Mouse (Mus musculus) common myeloid progenitor, adult 5-6 weeks (primary cell): ENCODE measurements at regions not wholly inside any gene's neighbourhood (a gene's known extent, or its start where the extent isn't known, plus 50 kb on each side); places are given as distances from the start of the nearest gene placed in this dataset.

Source experiments
- ATAC-seq: replicated peaks from 2 replicates; pipeline ENCODE4 v1.8.0; 2016; ENCODE audit warnings: low read depth, mild to moderate bottlenecking, moderate TSS enrichment, inconsistent platforms; ENCODE audit not compliant: poor library complexity, severe bottlenecking

- ATAC-seq, result no peak
Measured at GRCm38 (mm10) chr8:82702044-82702443, 71.9 kb downstream of the Zfp330 start.

- peak; percentile 62 for ATAC-seq
Measured at GRCm38 (mm10) chr8:82700471-82700870, 73.5 kb downstream of the Zfp330 start.

GRCm38 (mm10) chr8:82699221-82699620, 74.7 kb downstream of the Zfp330 start:
- ATAC-seq, result no peak

GRCm38 (mm10) chr8:82698071-82698470, 75.9 kb downstream of the Zfp330 start:
- ATAC-seq, result no peak

- ATAC-seq, result no peak
Measured at GRCm38 (mm10) chr8:82693086-82693485, 80.9 kb downstream of the Zfp330 start.

- ATAC-seq, result peak; percentile 78
Measured at GRCm38 (mm10) chr8:82689322-82689721, 84.6 kb downstream of the Zfp330 start.

- ATAC-seq, result no peak
Measured at GRCm38 (mm10) chr8:82685966-82686365, 88.0 kb downstream of the Zfp330 start.

GRCm38 (mm10) chr8:82678793-82679192, 95.2 kb downstream of the Zfp330 start:
- ATAC-seq, result no peak

- no peak for ATAC-seq
Measured at GRCm38 (mm10) chr8:82677781-82678180, 96.2 kb downstream of the Zfp330 start.

- no peak for ATAC-seq
Measured at GRCm38 (mm10) chr8:82669241-82669640, 104.7 kb downstream of the Zfp330 start.

GRCm38 (mm10) chr8:82665131-82665530, 108.8 kb downstream of the Zfp330 start:
- no peak for ATAC-seq

GRCm38 (mm10) chr8:82640502-82640901, 133.5 kb downstream of the Zfp330 start:
- ATAC-seq, result no peak

GRCm38 (mm10) chr8:82630486-82630885, 143.5 kb downstream of the Zfp330 start:
- ATAC-seq, result no peak

GRCm38 (mm10) chr8:82623791-82624431, 150.0 kb downstream of the Zfp330 start:
- peak; percentile 74 for ATAC-seq

GRCm38 (mm10) chr8:82618668-82619067, 155.3 kb downstream of the Zfp330 start:
- ATAC-seq, result no peak

- ATAC-seq, result no peak
Measured at GRCm38 (mm10) chr8:82601556-82601955, 172.4 kb downstream of the Zfp330 start.

GRCm38 (mm10) chr8:82573434-82573833, 170.4 kb upstream of the Il15 start:
- no peak for ATAC-seq

GRCm38 (mm10) chr8:82538121-82538520, 135.1 kb upstream of the Il15 start:
- no peak for ATAC-seq

- ATAC-seq, result peak; percentile 66
Measured at GRCm38 (mm10) chr8:82529153-82529552, 126.1 kb upstream of the Il15 start.

GRCm38 (mm10) chr8:82523866-82524265, 120.8 kb upstream of the Il15 start:
- ATAC-seq, result no peak

GRCm38 (mm10) chr8:82498496-82498895, 95.5 kb upstream of the Il15 start:
- ATAC-seq, result no peak

- no peak for ATAC-seq
Measured at GRCm38 (mm10) chr8:82477856-82478255, 74.8 kb upstream of the Il15 start.

GRCm38 (mm10) chr8:82477426-82477769, 74.4 kb upstream of the Il15 start:
- ATAC-seq, result no peak
